Mouse (Mus musculus): ENCODE measurements around the gene Nop56.

Nop56 gene

GRCm38 (mm10) chr2:130295331-130296133 is 21.3 kb downstream of the Nop56 start:
- DNase-seq (ENCODE audit: low read depth, low spot score): peak; percentile 34

- DNase-seq (ENCODE audit: low read depth, low spot score): no peak
Measured at GRCm38 (mm10) chr2:130296134-130296745, 22.0 kb downstream of the Nop56 start.

- DNase-seq (ENCODE audit: low read depth, low spot score): no peak
Measured at GRCm38 (mm10) chr2:130297580-130297979, 23.4 kb downstream of the Nop56 start.

- DNase-seq (ENCODE audit: low read depth, low spot score): no peak
Measured at GRCm38 (mm10) chr2:130303014-130303413, 28.8 kb downstream of the Nop56 start.

- DNase-seq (ENCODE audit: low read depth, low spot score): no peak
Measured at GRCm38 (mm10) chr2:130327057-130327456, 52.8 kb downstream of the Nop56 start.
